Mouse (Mus musculus) forebrain, embryonic 11.5 days (tissue): ENCODE data around the gene H2afy2. TPM values are rescaled to one million over a fixed set of nuclear protein-coding genes. Genes with fewer than 3 reads are reported as not detected.

Source experiments
- ATAC-seq: fragments of 200-750 bp; cut with Nextera tagmentation; replicated peaks from 2 replicates; pipeline ENCODE4 v1.8.0; 2017; ENCODE audit warnings: moderate TSS enrichment; ENCODE audit not compliant: low FRiP score
- DNase-seq: peaks from one replicate; pipeline ENCODE4 v3.0.0-alpha.2; 2017; ENCODE audit warnings: low spot score
- H3K27ac ChIP-seq: fragments of 300-500 bp; sonication (generic); 2 replicates; pipeline ENCODE4 v1.5.1; 2014; ENCODE audit warnings: low read depth, low read length
- H3K27me3 ChIP-seq: fragments of 300-500 bp; sonication (generic); 2 replicates; pipeline ENCODE4 v1.6.1; 2014; ENCODE audit warnings: mild to moderate bottlenecking, low read length, mixed read lengths; ENCODE audit not compliant: control insufficient read depth, insufficient read depth
- H3K36me3 ChIP-seq: fragments of 300-500 bp; sonication (generic); 2 replicates; pipeline ENCODE4 v1.6.1; 2014; ENCODE audit warnings: mild to moderate bottlenecking, low read length, moderate library complexity, mixed read lengths; ENCODE audit not compliant: control insufficient read depth, insufficient read depth
- H3K4me1 ChIP-seq: fragments of 300-500 bp; sonication (generic); replicated peaks from 2 replicates; pipeline ENCODE4 v1.6.1; 2014; ENCODE audit warnings: low read length, mixed read lengths; ENCODE audit not compliant: control insufficient read depth, insufficient read depth
- H3K4me2 ChIP-seq: fragments of 300-500 bp; sonication (generic); 2 replicates; pipeline ENCODE4 v1.6.1; 2014; ENCODE audit warnings: low read depth, mild to moderate bottlenecking, low read length, moderate library complexity, mixed read lengths; ENCODE audit not compliant: severe bottlenecking
- H3K4me3 ChIP-seq: fragments of 300-500 bp; sonication (generic); 2 replicates; pipeline ENCODE4 v1.5.1; 2014; ENCODE audit warnings: low read depth, low read length
- H3K9ac ChIP-seq: fragments of 300-500 bp; sonication (generic); 2 replicates; pipeline ENCODE4 v1.6.1; 2014; ENCODE audit warnings: low read length
- H3K9me3 ChIP-seq: fragments of 300-500 bp; sonication (generic); 2 replicates; pipeline ENCODE4 v1.6.1; 2016; ENCODE audit warnings: low read length, mixed read lengths; ENCODE audit not compliant: control insufficient read depth
- WGBS: fragments of 180-500 bp; shearing (Covaris S2); extraction: QIAGEN DNeasy Blood & Tissue Kit; methylation state at CpG from one replicate; pipeline ENCODE4 v1.1.7; 2014; 5-methylcytosine and 5-hydroxymethylcytosine counted together
- polyA plus RNA-seq: library from polyadenylated mRNA; unstranded; fragments of >200 nt; fragmentation: Nextera tagmentation; extraction: Ambion mirVana; gene quantifications from 2 replicates; pipeline ENCODE4 v1.2.1, GENCODE M21; 2014

H2afy2 gene
- polyA plus RNA-seq, 1 experiment from 2014 or later = 266 TPM

GRCm38 (mm10) chr10:61794971-61795370, 11.0 kb upstream of the H2afy2 start:
- no peak overlapping the region for H3K9ac ChIP-seq
- H3K9me3 ChIP-seq = no peaks in the 10 kb centered on the region
- ATAC-seq (no peak), DNase-seq (no peak)
- H3K27ac ChIP-seq = no peak overlapping the region
- H3K4me1 ChIP-seq = no peaks in the 10 kb centered on the region; the same call in 1 of the 2 replicates
- H3K36me3 ChIP-seq = no peaks in the 10 kb centered on the region
- H3K27me3 ChIP-seq = no peaks in the 10 kb centered on the region
- no peak overlapping the region for H3K4me3 ChIP-seq
- H3K4me2 ChIP-seq = no peak overlapping the region
- WGBS = 69% methylated on average over 10 of the region's 10 CpGs

GRCm38 (mm10) chr10:61793015-61793414, 9.1 kb upstream of the H2afy2 start:
- Histone ChIP-seq H3K4me3 (no peak overlapping the region), H3K9me3 (no peaks in the 10 kb centered on the region), H3K27ac (no peak overlapping the region), H3K27me3 (no peaks in the 10 kb centered on the region), H3K9ac (no peak overlapping the region), H3K36me3 (no peaks in the 10 kb centered on the region), H3K4me2 (no peak overlapping the region), H3K4me1 (no peaks in the 10 kb centered on the region; the same call in 1 of the 2 replicates)
- ATAC-seq (no peak), DNase-seq (no peak)
- 54% methylated on average over 8 of the region's 8 CpGs for WGBS

- Histone ChIP-seq H3K27ac (no peak overlapping the region), H3K4me3 (no peak overlapping the region), H3K9ac (no peak overlapping the region), H3K27me3 (no peaks in the 10 kb centered on the region), H3K4me2 (no peak overlapping the region), H3K4me1 (peaks cover 3% of the 10 kb centered on the region; the same call in 1 of the 2 replicates), H3K9me3 (no peaks in the 10 kb centered on the region), H3K36me3 (no peaks in the 10 kb centered on the region)
- WGBS = 93% methylated on average over 5 of the region's 5 CpGs
- no peak for DNase-seq
- ATAC-seq = no peak
Measured at GRCm38 (mm10) chr10:61788499-61788898, 4.6 kb upstream of the H2afy2 start.

- Histone ChIP-seq H3K4me2 (no peak overlapping the region), H3K36me3 (no peaks in the 10 kb centered on the region), H3K9me3 (no peaks in the 10 kb centered on the region), H3K4me3 (no peak overlapping the region), H3K27ac (no peak overlapping the region), H3K27me3 (no peaks in the 10 kb centered on the region), H3K9ac (no peak overlapping the region), H3K4me1 (peaks cover 3% of the 10 kb centered on the region; the same call in 1 of the 2 replicates)
- 84% methylated on average over 10 of the region's 10 CpGs for WGBS
- ATAC-seq (no peak), DNase-seq (no peak)
Measured at GRCm38 (mm10) chr10:61787541-61788313, 3.8 kb upstream of the H2afy2 start.

- no peak for DNase-seq
- Histone ChIP-seq H3K9ac (peak overlapping the region; percentile 100), H3K4me3 (peak overlapping the region; percentile 94), H3K9me3 (no peaks in the 10 kb centered on the region), H3K27ac (peak overlapping the region; percentile 98; the same call in 1 of the 2 replicates), H3K4me1 (peaks cover 8% of the 10 kb centered on the region; the same call in 1 of the 2 replicates), H3K27me3 (no peaks in the 10 kb centered on the region), H3K36me3 (no peaks in the 10 kb centered on the region), H3K4me2 (peak overlapping the region; percentile 57)
- WGBS = 11% methylated on average over 10 of the region's 10 CpGs
- ATAC-seq = no peak
Measured at GRCm38 (mm10) chr10:61784414-61784813, 467 bp upstream of the H2afy2 start.

GRCm38 (mm10) chr10:61782799-61783611, 942 bp downstream of the H2afy2 start:
- Histone ChIP-seq H3K27me3 (no peaks in the 10 kb centered on the region), H3K27ac (peak overlapping the region; percentile 98), H3K4me3 (peak overlapping the region; percentile 94), H3K36me3 (no peaks in the 10 kb centered on the region), H3K9ac (peak overlapping the region; percentile 100), H3K4me1 (peaks cover 8% of the 10 kb centered on the region; the same call in 1 of the 2 replicates), H3K9me3 (no peaks in the 10 kb centered on the region), H3K4me2 (peak overlapping the region; percentile 57)
- ATAC-seq (peak; percentile 71), DNase-seq (peak; percentile 90)
- whole genome bisulfite sequencing = under 1% methylated on average over 69 of the region's 74 CpGs

- ATAC-seq (no peak), DNase-seq (no peak)
- no peaks in the 10 kb centered on the region for H3K27me3 ChIP-seq
- peak overlapping the region; percentile 57 for H3K4me2 ChIP-seq
- H3K9me3 ChIP-seq = no peaks in the 10 kb centered on the region
- 23% methylated on average over 8 of the region's 9 CpGs for WGBS
- no peaks in the 10 kb centered on the region for H3K36me3 ChIP-seq
- no peak overlapping the region for H3K27ac ChIP-seq
- H3K4me1 ChIP-seq = peaks cover 8% of the 10 kb centered on the region; the same call in 1 of the 2 replicates
- peak overlapping the region; percentile 94; the same call in 1 of the 2 replicates for H3K4me3 ChIP-seq
- peak overlapping the region; percentile 100; the same call in 1 of the 2 replicates for H3K9ac ChIP-seq
Measured at GRCm38 (mm10) chr10:61781461-61782128, 2.4 kb downstream of the H2afy2 start.

GRCm38 (mm10) chr10:61766806-61767205, 17.1 kb downstream of the H2afy2 start:
- H3K27ac ChIP-seq = no peak overlapping the region
- ATAC-seq = no peak
- no peaks in the 10 kb centered on the region for H3K27me3 ChIP-seq
- H3K36me3 ChIP-seq = no peaks in the 10 kb centered on the region; the same call in 1 of the 2 replicates
- H3K9ac ChIP-seq = no peak overlapping the region
- H3K9me3 ChIP-seq = no peaks in the 10 kb centered on the region
- 70% methylated on average over 6 of the region's 6 CpGs for WGBS
- no peak overlapping the region for H3K4me3 ChIP-seq
- H3K4me1 ChIP-seq = peaks cover 8% of the 10 kb centered on the region; the same call in 1 of the 2 replicates
- no peak overlapping the region for H3K4me2 ChIP-seq
- DNase-seq = no peak
